Mouse (Mus musculus) intestine, embryonic 14.5 days (tissue): ENCODE data around the gene Gm10229. TPM values are rescaled to one million over a fixed set of nuclear protein-coding genes. Genes with fewer than 3 reads are reported as not detected.
"Not testable (repeated sequence)": the region's sequence is repeated elsewhere in the genome, so short reads cannot be mapped to it uniquely, and the experiment has no call there.

Experiments
- ATAC-seq: fragments of 200-750 bp; cut with Nextera tagmentation; replicated peaks from 2 replicates; pipeline ENCODE4 v1.8.0; 2017; ENCODE audit warnings: low read depth, moderate number of reproducible peaks, moderate TSS enrichment, moderate library complexity; ENCODE audit not compliant: low FRiP score, low TSS enrichment
- DNase-seq: peaks from one replicate; pipeline ENCODE4 v3.0.0-alpha.2; 2018; ENCODE audit warnings: low spot score
- H3K27ac ChIP-seq: fragments of 300-500 bp; sonication (generic); 2 replicates; pipeline ENCODE4 v1.5.1; 2014; ENCODE audit warnings: low read depth, mild to moderate bottlenecking, control low read depth
- H3K27me3 ChIP-seq: fragments of 300-500 bp; sonication (generic); replicated peaks from 2 replicates; pipeline ENCODE4 v1.6.1; 2014; ENCODE audit warnings: low read length, control low read depth; ENCODE audit not compliant: control insufficient read depth, insufficient read depth
- H3K36me3 ChIP-seq: fragments of 300-500 bp; sonication (generic); 2 replicates; pipeline ENCODE4 v1.6.1; 2014; ENCODE audit warnings: low read length, control low read depth; ENCODE audit not compliant: control insufficient read depth, insufficient read depth
- H3K4me1 ChIP-seq: fragments of 300-500 bp; sonication (generic); replicated peaks from 2 replicates; pipeline ENCODE4 v1.6.1; 2014; ENCODE audit warnings: low read length, control low read depth, mixed read lengths; ENCODE audit not compliant: control insufficient read depth, insufficient read depth
- H3K4me2 ChIP-seq: fragments of 300-500 bp; sonication (generic); 2 replicates; pipeline ENCODE4 v1.6.1; 2014; ENCODE audit warnings: low read length
- H3K4me3 ChIP-seq: fragments of 300-500 bp; sonication (generic); 2 replicates; pipeline ENCODE4 v1.5.1; 2014; ENCODE audit warnings: low read depth, low read length, control low read depth, mixed read lengths
- H3K9ac ChIP-seq: fragments of 300-500 bp; sonication (generic); 2 replicates; pipeline ENCODE4 v1.6.1; 2014; ENCODE audit warnings: mild to moderate bottlenecking, low read length
- H3K9me3 ChIP-seq: fragments of 300-500 bp; sonication (generic); 2 replicates; pipeline ENCODE4 v1.6.1; 2016; ENCODE audit warnings: low read length, control low read depth; ENCODE audit not compliant: control insufficient read depth
- WGBS: fragments of 180-500 bp; shearing (Covaris S2); extraction: QIAGEN DNeasy Blood & Tissue Kit; methylation state at CpG from one replicate; pipeline ENCODE4 v1.1.7; 2014; 5-methylcytosine and 5-hydroxymethylcytosine counted together
- polyA plus RNA-seq: library from polyadenylated mRNA; unstranded; fragments of >200 nt; fragmentation: Nextera tagmentation; extraction: Ambion mirVana; gene quantifications from 2 replicates; pipeline ENCODE4 v1.2.1, GENCODE M21; 2014

Gm10229 gene
- polyA plus RNA-seq: not detected in 2 replicates

- not testable (repeated sequence) for H3K27ac ChIP-seq, DNase-seq, H3K4me1 ChIP-seq, H3K4me2 ChIP-seq, H3K9ac ChIP-seq, H3K4me3 ChIP-seq, H3K36me3 ChIP-seq, H3K9me3 ChIP-seq, ATAC-seq, H3K27me3 ChIP-seq
- 94% methylated on average over 1 of the region's 3 CpGs for WGBS
These were observed at the start of gene Gm10229 for GRCm38 (mm10) chr16:89014984-89015383. Gene Gm10229 (plus strand): TSS chr16:89015284.

DNA sequence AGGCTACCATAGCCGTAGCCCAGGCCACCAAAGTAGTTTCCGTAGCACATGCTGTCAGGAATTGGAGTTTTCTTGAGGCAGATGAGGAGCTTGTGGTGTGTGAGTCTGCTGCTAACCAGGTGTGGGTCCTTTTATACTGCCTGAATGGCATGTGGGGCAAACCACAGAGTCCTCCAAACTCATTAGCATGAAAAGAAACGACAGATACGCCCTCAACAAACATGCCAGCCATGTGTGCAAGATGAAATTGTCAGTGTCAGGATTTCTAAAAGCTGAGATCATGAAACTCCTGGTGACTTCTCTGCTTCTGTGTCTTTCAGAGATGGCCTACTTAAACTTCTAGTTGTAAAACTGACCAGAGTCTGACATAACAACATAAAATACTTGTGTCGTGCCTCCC lies 4.4 kb upstream of the Gm10229 start, which contains the start of gene Krtap22-2:
TSS of gene Krtap22-2 (minus strand) at position 101 of the 400 bp plus-strand sequence.
- Histone ChIP-seq H3K9ac (no peak within 1 kb of the TSS), H3K27ac (no peak within 1 kb of the TSS), H3K4me3 (no peak within 1 kb of the TSS), H3K27me3 (no peaks in the 10 kb centered on the region), H3K9me3 (no peaks in the 10 kb centered on the region), H3K4me2 (no peak within 1 kb of the TSS), H3K36me3 (no peaks in the 10 kb centered on the region), H3K4me1 (no peaks in the 10 kb centered on the region)
- DNase-seq (no peak), ATAC-seq (no peak)
- WGBS: 88% methylated on average over 5 of the region's 5 CpGs

DNA sequence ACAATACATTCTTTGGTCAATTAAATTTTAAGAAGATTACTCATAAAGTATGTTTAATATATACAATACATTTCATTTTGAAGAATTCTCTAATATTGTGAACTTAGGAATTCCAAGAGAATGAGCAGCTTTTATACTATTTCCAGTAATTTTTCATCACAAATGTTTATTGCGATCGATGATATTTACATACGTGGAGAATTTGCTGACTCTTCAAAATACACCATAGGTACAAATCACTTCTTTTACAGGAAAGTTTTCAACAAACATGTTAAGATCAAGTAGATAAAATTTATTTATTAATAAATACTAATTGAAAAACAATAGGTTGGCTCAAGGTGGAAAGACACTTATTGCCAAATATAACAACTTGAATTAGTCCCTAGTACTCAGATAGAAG lies 1.1 kb upstream of the Gm10229 start:
- no peaks in the 10 kb centered on the region for H3K36me3 ChIP-seq
- 96% methylated on average over 3 of the region's 3 CpGs for WGBS
- no peaks in the 10 kb centered on the region for H3K9me3 ChIP-seq
- DNase-seq (no peak), ATAC-seq (no peak)
- H3K9ac ChIP-seq: no peak overlapping the region
- H3K4me3 ChIP-seq: no peak overlapping the region
- no peak overlapping the region for H3K27ac ChIP-seq
- H3K4me2 ChIP-seq: no peak overlapping the region
- H3K4me1 ChIP-seq: no peaks in the 10 kb centered on the region
- H3K27me3 ChIP-seq: no peaks in the 10 kb centered on the region

DNA sequence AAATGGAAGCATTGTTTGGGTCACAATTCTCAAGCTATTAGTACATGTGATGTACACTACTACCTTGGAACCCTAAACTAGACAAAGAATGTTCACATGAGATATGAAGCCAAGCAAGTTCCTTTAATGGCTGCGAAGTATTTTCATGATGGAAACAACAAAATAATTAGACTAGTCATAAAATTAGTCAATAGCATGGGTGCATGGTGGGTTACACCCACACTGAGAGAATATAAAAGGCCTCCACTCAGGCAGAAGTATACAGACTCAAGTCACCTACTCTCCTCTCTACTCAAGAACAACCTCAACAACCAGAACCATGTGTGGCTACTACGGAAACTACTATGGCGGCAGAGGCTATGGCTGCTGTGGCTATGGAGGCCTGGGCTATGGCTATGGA lies 16.3 kb downstream of the Gm10229 start, which contains the start of gene Krtap6-1:
TSS of gene Krtap6-1 (plus strand) at position 301 of the 400 bp plus-strand sequence.
- H3K36me3 ChIP-seq, H3K9me3 ChIP-seq, H3K4me1 ChIP-seq, H3K27me3 ChIP-seq, H3K4me3 ChIP-seq, DNase-seq, ATAC-seq, H3K4me2 ChIP-seq, H3K9ac ChIP-seq, H3K27ac ChIP-seq: not testable (repeated sequence)
- WGBS: 88% methylated on average over 3 of the region's 3 CpGs

DNA sequence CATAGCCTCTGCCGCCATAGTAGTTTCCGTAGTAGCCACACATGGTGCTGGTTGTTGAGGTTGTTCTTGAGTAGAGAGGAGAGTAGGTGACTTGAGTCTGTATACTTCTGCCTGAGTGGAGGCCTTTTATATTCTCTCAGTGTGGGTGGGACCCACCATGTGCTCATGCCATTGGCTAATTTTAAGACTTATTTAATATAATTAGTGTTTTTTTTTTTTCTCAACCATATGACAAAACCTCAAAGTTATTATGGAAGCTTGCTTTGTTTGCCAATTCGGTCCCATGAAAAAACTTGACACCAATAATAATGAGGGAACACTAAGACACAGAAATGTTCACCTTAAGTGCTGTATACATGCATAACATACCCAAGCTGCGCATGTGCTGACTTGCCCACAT lies 26.3 kb downstream of the Gm10229 start, which contains the start of gene Gm10228:
TSS of gene Gm10228 (minus strand) at position 101 of the 400 bp plus-strand sequence.
- H3K4me3 ChIP-seq, H3K36me3 ChIP-seq, H3K27me3 ChIP-seq, H3K9ac ChIP-seq, DNase-seq, H3K9me3 ChIP-seq, H3K27ac ChIP-seq, H3K4me2 ChIP-seq, ATAC-seq, H3K4me1 ChIP-seq: not testable (repeated sequence)
- WGBS: 87% methylated on average over 2 of the region's 4 CpGs

DNA sequence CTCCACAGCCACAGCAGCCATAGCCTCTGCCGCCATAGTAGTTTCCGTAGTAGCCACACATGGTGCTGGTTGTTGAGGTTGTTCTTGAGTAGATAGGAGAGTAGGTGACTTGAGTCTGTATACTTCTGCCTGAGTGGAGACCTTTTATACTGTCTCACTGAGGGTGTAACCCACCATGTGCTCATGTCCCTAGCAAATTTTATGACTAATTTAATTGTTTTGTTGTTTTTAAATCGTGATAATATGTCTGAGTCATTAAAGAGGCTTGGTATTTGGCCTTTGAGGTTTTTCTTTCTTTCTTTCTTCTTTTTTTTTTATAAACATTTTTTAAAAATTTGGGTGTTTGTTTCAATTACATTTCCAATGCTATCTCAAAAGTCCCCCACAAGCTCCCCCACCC lies 32.7 kb downstream of the Gm10229 start, which contains the start of gene Krtap6-5:
TSS of gene Krtap6-5 (minus strand) at position 101 of the 400 bp plus-strand sequence.
- no peak for DNase-seq
- Histone ChIP-seq H3K36me3 (no peaks in the 10 kb centered on the region), H3K9ac (no peak within 1 kb of the TSS), H3K4me3 (no peak within 1 kb of the TSS), H3K9me3 (no peaks in the 10 kb centered on the region), H3K27ac (no peak within 1 kb of the TSS), H3K27me3 (no peaks in the 10 kb centered on the region), H3K4me1 (no peaks in the 10 kb centered on the region), H3K4me2 (no peak within 1 kb of the TSS)
- ATAC-seq: no peak
- WGBS: 87% methylated on average over 3 of the region's 3 CpGs

DNA sequence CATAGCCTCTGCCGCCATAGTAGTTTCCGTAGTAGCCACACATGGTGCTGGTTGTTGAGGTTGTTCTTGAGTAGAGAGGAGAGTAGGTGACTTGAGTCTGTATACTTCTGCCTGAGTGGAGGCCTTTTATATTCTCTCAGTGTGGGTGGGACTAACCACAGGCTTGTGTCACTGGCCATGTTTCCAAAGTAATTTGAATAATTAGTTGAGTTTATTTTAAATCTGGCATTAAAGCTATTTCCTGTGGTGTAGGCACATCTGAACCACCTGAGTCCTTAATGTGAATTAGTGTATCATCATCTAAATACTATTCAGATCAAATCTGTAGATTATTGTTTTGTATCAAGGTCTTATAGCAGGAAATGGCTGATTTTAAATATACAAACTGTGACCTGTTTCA lies 48.8 kb downstream of the Gm10229 start, which contains the start of gene 1110025L11Rik:
TSS of gene 1110025L11Rik (minus strand) at position 101 of the 400 bp plus-strand sequence.
- not testable (repeated sequence) for ATAC-seq, H3K9ac ChIP-seq, H3K9me3 ChIP-seq, H3K27ac ChIP-seq, DNase-seq, H3K4me3 ChIP-seq, H3K4me1 ChIP-seq, H3K36me3 ChIP-seq, H3K27me3 ChIP-seq, H3K4me2 ChIP-seq
- WGBS: no CpG with 5 or more reads among the region's 2 CpGs

Other genes with a start within 250 kb of the Gm10229 start
- not detected in 2 replicates for gene 2310057N15Rik, start 241.1 kb upstream of the Gm10229 start, polyA plus RNA-seq
- gene Gm5965, start 237.4 kb upstream of the Gm10229 start, polyA plus RNA-seq: not detected in 2 replicates
- not detected in 2 replicates for gene Gm20741, start 203.1 kb upstream of the Gm10229 start, polyA plus RNA-seq
- not detected in 2 replicates for gene Krtap15, start 195.1 kb upstream of the Gm10229 start, polyA plus RNA-seq
- gene Krtap14, start 189.1 kb upstream of the Gm10229 start, polyA plus RNA-seq: not detected in 2 replicates
- gene Krtap19-1, start 145.9 kb upstream of the Gm10229 start, polyA plus RNA-seq: not detected in 2 replicates
- not detected in 2 replicates for gene Krtap19-2, start 141.0 kb upstream of the Gm10229 start, polyA plus RNA-seq
- gene Krtap19-3, start 137.2 kb upstream of the Gm10229 start, polyA plus RNA-seq: not detected in 2 replicates
- gene Krtap19-4, start 130.2 kb upstream of the Gm10229 start, polyA plus RNA-seq: not detected in 2 replicates
- not detected in 2 replicates for gene Krtap19-5, start 118.8 kb upstream of the Gm10229 start, polyA plus RNA-seq
- gene Krtap19-9b, start 83.0 kb upstream of the Gm10229 start, polyA plus RNA-seq: not detected in 2 replicates
- gene Krtap16-3, start 52.4 kb upstream of the Gm10229 start, polyA plus RNA-seq: not detected in 2 replicates
- gene Krtap22-2, start 4.5 kb upstream of the Gm10229 start, polyA plus RNA-seq: not detected in 2 replicates
- not detected in 2 replicates for gene Krtap6-1, start 16.4 kb downstream of the Gm10229 start, polyA plus RNA-seq
- gene Gm10228, start 26.2 kb downstream of the Gm10229 start, polyA plus RNA-seq: not detected in 2 replicates
- not detected in 2 replicates for gene Krtap6-5, start 32.6 kb downstream of the Gm10229 start, polyA plus RNA-seq
- not detected in 2 replicates for gene 1110025L11Rik, start 48.7 kb downstream of the Gm10229 start, polyA plus RNA-seq
- not detected in 2 replicates for gene Krtap6-3, start 68.7 kb downstream of the Gm10229 start, polyA plus RNA-seq
- gene Gm6358, start 125.6 kb downstream of the Gm10229 start, polyA plus RNA-seq: not detected in 2 replicates
- not detected in 2 replicates for gene Gm10061, start 135.8 kb downstream of the Gm10229 start, polyA plus RNA-seq
- not detected in 2 replicates for gene Gm9789, start 142.7 kb downstream of the Gm10229 start, polyA plus RNA-seq
- not detected in 2 replicates for gene Gm7735, start 154.2 kb downstream of the Gm10229 start, polyA plus RNA-seq
- not detected in 2 replicates for gene 1110057P08Rik, start 159.5 kb downstream of the Gm10229 start, polyA plus RNA-seq
- gene Krtap20-2, start 190.6 kb downstream of the Gm10229 start, polyA plus RNA-seq: not detected in 2 replicates